ENCODE assay signal across 13 mouse cellular contexts in genomic region chr11:86954616-86955270, GRCm38 (mm10). TPM values are rescaled to one million over a fixed set of nuclear protein-coding genes. Genes with fewer than 3 reads are reported as not detected.
A peak's percentile ranks its signal among the peaks of the same experiment; 100 is the strongest.
DNase-seq lines count a peak whose midpoint lies in the region; ATAC-seq and TF ChIP-seq lines count a peak whose summit lies in the region.
"Had no signal": no experiment of that assay in that cellular context is flagged by ENCODE, and none has a peak within 500 bp of the region (broad histone marks: within the 10 kb centered on the region; RNA-seq: fewer than 3 reads in every experiment).

No protein-coding gene starts in this region.

- no peak for TF ChIP-seq POLR2A in heart, adult 2 months (IDR thresholded peaks at IDR 0.05; ENCODE audit: insufficient read depth, low read depth, low read length)

- no peaks in the 10 kb centered on the region for H3K27me3 ChIP-seq in heart, adult 2 months (ENCODE audit: control insufficient read depth, insufficient read depth, low read length)
- H3K27me3 ChIP-seq in intestine, embryonic 14.5 days (replicated peaks; ENCODE audit: control insufficient read depth, insufficient read depth, low read length), result no peaks in the 10 kb centered on the region
- H3K27me3 ChIP-seq: CH12.LX; hindbrain, embryonic 12.5 days had no signal

- H3K4me2 ChIP-seq in intestine, embryonic 14.5 days (ENCODE audit: low read length), result no peak overlapping the region
- H3K4me2 ChIP-seq: hindbrain, embryonic 12.5 days had no signal

- H3K27ac ChIP-seq in heart, adult 2 months, result peak overlapping the region; percentile 70
- peak overlapping the region; percentile 51 for H3K27ac ChIP-seq in intestine, embryonic 14.5 days (ENCODE audit: low read depth)
- H3K27ac ChIP-seq: hindbrain, embryonic 12.5 days had no signal

- H3K9ac ChIP-seq in heart, adult 2 months (ENCODE audit: low read depth, low read length), result 0 out of 2 replicates have a peak overlapping the region, but pooled peaks have one; percentile 8
- no peak overlapping the region for H3K9ac ChIP-seq in intestine, embryonic 14.5 days (ENCODE audit: low read length)
- H3K9ac ChIP-seq: hindbrain, embryonic 12.5 days had no signal

- peaks cover 55% of the 10 kb centered on the region for H3K36me3 ChIP-seq in heart, adult 2 months (ENCODE audit: control insufficient read depth, insufficient read depth, low read length)
- H3K36me3 ChIP-seq in intestine, embryonic 14.5 days (ENCODE audit: control insufficient read depth, insufficient read depth, low read length), result no peaks in the 10 kb centered on the region
- H3K36me3 ChIP-seq: hindbrain, embryonic 12.5 days had no signal

- peak; percentile 29 for DNase-seq in kidney, adult 18-20 months
- DNase-seq in kidney, adult 9 months, result no peak
- DNase-seq in heart, adult 2 months, result peak; percentile 49 to 65
- DNase-seq in intestine, embryonic 14.5 days (ENCODE audit: low spot score), result no peak
- peak; percentile 44 for DNase-seq in lung, postnatal 36 days
- DNase-seq in urinary bladder, postnatal 36 days (ENCODE audit: low spot score in 2 of 2), result no peak
- DNase-seq in left cerebral cortex, postnatal 25 days (ENCODE audit: low spot score in 2 of 2), result no peak
- DNase-seq in thymus, postnatal 25 days, result no peak
- DNase-seq: cerebellum, postnatal 10 days; left cerebral cortex, postnatal 4 days; midbrain, embryonic 14.5 days had no signal

- H3K79me2 ChIP-seq in heart, adult 2 months (replicated peaks; ENCODE audit: control insufficient read depth, insufficient read depth, low read length), result no peaks in the 10 kb centered on the region

- ATAC-seq in intestine, embryonic 14.5 days (replicated peaks; ENCODE audit: low FRiP score, low TSS enrichment, low read depth), result no peak

- H3K4me1 ChIP-seq in heart, adult 2 months (ENCODE audit: control insufficient read depth, insufficient read depth, low read length), result peaks cover 58% of the 10 kb centered on the region
- peaks cover 53% of the 10 kb centered on the region for H3K4me1 ChIP-seq in intestine, embryonic 14.5 days (replicated peaks; ENCODE audit: control insufficient read depth, insufficient read depth, low read length)

- intact Hi-C loops in heart, adult 2 months (cut with DNase I), result no loop called here
- intact Hi-C loops in left cerebral cortex, postnatal 25 days (cut with DNase I), result loop anchor here (5.0 kb wide), 1 partner anchor 38 kb away; the partner anchor contains the start of gene Ypel2

- no peaks in the 10 kb centered on the region for H3K9me3 ChIP-seq in intestine, embryonic 14.5 days (ENCODE audit: control insufficient read depth, low read length)
- H3K9me3 ChIP-seq: hindbrain, embryonic 12.5 days had no signal

- WGBS in heart, adult 2 months, result 45% methylated on average over 15 of the region's 15 CpGs
- 44% methylated on average over 15 of the region's 15 CpGs for WGBS in intestine, embryonic 14.5 days

- no peak overlapping the region for H3K4me3 ChIP-seq in heart, adult 2 months
- H3K4me3 ChIP-seq in intestine, embryonic 14.5 days (ENCODE audit: low read depth, low read length), result no peak overlapping the region
- H3K4me3 ChIP-seq: hindbrain, embryonic 12.5 days had no signal

- TF ChIP-seq EP300 in heart, adult 2 months (IDR thresholded peaks at IDR 0.05; ENCODE audit: insufficient read depth, low read depth, low read length), result 0 out of 2 replicates have a peak, but pooled peaks have one; percentile 29

- TF ChIP-seq CTCF in heart, adult 2 months (IDR thresholded peaks at IDR 0.05), result no peak

RNA-seq across cellular contexts. Expression of gene Ypel2, which starts 38.8 kb away (rescaled TPM):
- 10 to 100 TPM; 11.6 to 26.3 TPM for total RNA-seq in heart, adult 2 months (2021)
- polyA plus RNA-seq in heart, adult 2 months (2012; rRNA removed), result 7.9 and 12.2 TPM in 2 replicates
- polyA plus RNA-seq in intestine, embryonic 14.5 days (2014; fragmentation: Nextera tagmentation; extraction: Ambion mirVana), result 5.3 and 5.9 TPM in 2 replicates
- total RNA-seq in left cerebral cortex, postnatal 25 days (2021), result 10 to 100 TPM; 49.8 to 61.2 TPM

Comparison
In these comparisons a context has a peak if more than half of its experiments do, and no peak if none do; other contexts are left out.
1. DNase-seq: peak in kidney, adult 18-20 months (single experiment), heart, adult 2 months (2 of 2) and lung, postnatal 36 days (single experiment); none in kidney, adult 9 months (single experiment), intestine, embryonic 14.5 days (single experiment), urinary bladder, postnatal 36 days (0 of 2), left cerebral cortex, postnatal 25 days (0 of 2) and thymus, postnatal 25 days (single experiment).